Mouse (Mus musculus) liver, embryonic 13.5 days (tissue): ENCODE measurements around the gene Samd11. TPM values are rescaled to one million over a fixed set of nuclear protein-coding genes. Genes with fewer than 3 reads are reported as not detected.

Experiments used
- ATAC-seq: fragments of 200-750 bp; cut with Nextera tagmentation; 2 replicates; pipeline ENCODE4 v1.8.0; 2017; ENCODE audit warnings: low read depth, mild to moderate bottlenecking, moderate number of reproducible peaks, moderate library complexity
- DNase-seq: peaks from one replicate; pipeline ENCODE4 v3.0.0; 2022
- H3K27ac ChIP-seq: fragments of 300-500 bp; sonication (generic); 2 replicates; pipeline ENCODE4 v1.5.1; 2015; ENCODE audit warnings: moderate library complexity, mild to moderate bottlenecking, inconsistent platforms
- H3K27me3 ChIP-seq: fragments of 300-500 bp; sonication (generic); 2 replicates; pipeline ENCODE4 v1.6.1; 2015; ENCODE audit warnings: mild to moderate bottlenecking, inconsistent platforms
- H3K36me3 ChIP-seq: fragments of 300-500 bp; sonication (generic); 2 replicates; pipeline ENCODE4 v1.6.1; 2015; ENCODE audit warnings: mild to moderate bottlenecking, inconsistent platforms
- H3K4me1 ChIP-seq: fragments of 300-500 bp; sonication (generic); replicated peaks from 2 replicates; pipeline ENCODE4 v1.6.1; 2015; ENCODE audit warnings: inconsistent platforms
- H3K4me2 ChIP-seq: fragments of 300-500 bp; sonication (generic); 2 replicates; pipeline ENCODE4 v1.6.1; 2015; ENCODE audit warnings: inconsistent platforms, mild to moderate bottlenecking, moderate library complexity
- H3K4me3 ChIP-seq: fragments of 300-500 bp; sonication (generic); replicated peaks from 2 replicates; pipeline ENCODE4 v1.5.1; 2015; ENCODE audit warnings: mild to moderate bottlenecking, inconsistent platforms
- H3K9ac ChIP-seq: fragments of 300-500 bp; sonication (generic); 2 replicates; pipeline ENCODE4 v1.6.1; 2015; ENCODE audit warnings: mild to moderate bottlenecking, inconsistent platforms
- H3K9me3 ChIP-seq: fragments of 300-500 bp; sonication (generic); replicated peaks from 2 replicates; pipeline ENCODE4 v1.6.1; 2016; ENCODE audit warnings: inconsistent platforms
- WGBS: fragments of 180-500 bp; shearing (Covaris S2); methylation state at CpG from one replicate; pipeline ENCODE4 v1.1.7; 2015; ENCODE audit not compliant: insufficient replicate concordance; 5-methylcytosine and 5-hydroxymethylcytosine counted together
- polyA plus RNA-seq: library from polyadenylated mRNA; unstranded; fragments of >200 nt; fragmentation: Nextera tagmentation; extraction: Ambion mirVana; gene quantifications from 2 replicates; pipeline ENCODE4 v1.2.1, GENCODE M21; 2015

Gene Samd11
- 25.7 and 27.9 TPM in 2 replicates for polyA plus RNA-seq

- peak within 1 kb of the TSS; percentile 97 for H3K27ac ChIP-seq
Measured at GRCm38 (mm10) chr4:156255078-156255839, at the start of gene Samd11. Gene Samd11 (minus strand): TSS chr4:156255657.

DNA sequence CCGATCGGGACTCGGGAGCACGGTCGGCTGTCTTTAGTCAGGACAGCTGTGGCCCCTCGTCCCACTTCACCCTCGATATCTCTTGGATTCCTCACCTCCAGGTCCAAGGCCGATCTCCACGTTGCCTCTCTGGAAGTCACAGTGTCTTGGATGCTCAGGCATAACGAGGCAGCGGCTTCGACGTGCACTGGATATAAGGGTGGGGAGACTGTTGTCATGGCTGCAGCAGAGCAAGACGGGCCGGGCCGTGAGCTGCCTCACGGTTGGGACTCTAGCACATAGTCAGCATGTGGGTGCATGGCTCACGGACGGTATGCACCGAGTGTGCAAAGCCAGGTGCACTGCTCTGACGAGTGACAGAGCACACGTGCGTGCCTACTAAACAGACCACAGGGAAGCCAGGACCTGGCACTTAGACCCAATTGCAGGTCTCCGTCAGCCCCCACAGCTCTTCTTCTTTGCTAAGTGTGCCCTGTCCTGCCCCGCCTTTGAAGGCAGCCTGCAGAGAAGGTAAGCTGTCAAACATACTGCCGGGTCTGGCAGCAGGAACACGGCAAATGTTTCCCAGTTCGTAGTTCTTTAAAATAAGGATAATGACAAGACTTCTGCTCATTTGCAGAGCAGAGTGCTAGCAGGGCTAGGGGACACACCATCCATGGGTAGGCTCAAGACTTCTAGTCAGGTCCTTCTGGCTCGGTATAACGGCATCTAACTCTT is 938 bp downstream of the Samd11 start:
- Histone ChIP-seq H3K4me1 (peaks cover 53% of the 10 kb centered on the region), H3K4me3 (peak overlapping the region; percentile 64), H3K4me2 (peak overlapping the region; percentile 88), H3K27ac (peak overlapping the region; percentile 97), H3K36me3 (peaks cover 25% of the 10 kb centered on the region), H3K9me3 (no peaks in the 10 kb centered on the region), H3K27me3 (peaks cover 16% of the 10 kb centered on the region), H3K9ac (peak overlapping the region; percentile 90)
- 2% methylated on average over 28 of the region's 30 CpGs for whole genome bisulfite sequencing
- peak; percentile 61 for DNase-seq
- peak; percentile 58 for ATAC-seq

More at GRCm38 (mm10) chr4:156255078-156255839, at the start of gene Samd11:
- H3K4me1 ChIP-seq: peaks cover 45% of the 10 kb centered on the region
- peak within 1 kb of the TSS; percentile 64 for H3K4me3 ChIP-seq
- peaks cover 18% of the 10 kb centered on the region for H3K36me3 ChIP-seq
- H3K4me2 ChIP-seq: peak within 1 kb of the TSS; percentile 88
- ATAC-seq (peak; percentile 32), DNase-seq (peak; percentile 39)
- H3K27me3 ChIP-seq: peaks cover 16% of the 10 kb centered on the region
- H3K9me3 ChIP-seq: no peaks in the 10 kb centered on the region
- H3K9ac ChIP-seq: peak within 1 kb of the TSS; percentile 90
- 6% methylated on average over 26 of the region's 26 CpGs for WGBS

DNA sequence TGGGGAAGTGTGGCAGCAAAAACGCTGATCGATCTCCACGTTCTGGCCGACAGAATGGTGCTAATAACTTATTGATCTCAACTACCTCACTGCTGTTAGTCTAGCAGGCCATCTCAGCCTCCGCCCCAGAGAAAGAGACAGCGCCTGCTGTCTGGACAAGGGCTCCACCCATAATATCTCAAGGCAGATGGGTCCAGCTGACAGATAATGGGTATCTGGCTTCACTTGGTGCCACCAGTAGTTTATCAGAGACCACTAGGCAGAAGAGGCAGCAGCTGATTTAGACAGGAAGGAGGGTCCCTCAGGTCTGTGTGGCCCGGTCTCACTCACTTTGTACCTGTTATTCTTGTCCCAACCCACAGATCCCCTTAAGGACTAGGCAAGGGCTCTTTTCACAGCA is 2.4 kb downstream of the Samd11 start:
- 5% methylated on average over 7 of the region's 7 CpGs for WGBS
- H3K4me2 ChIP-seq: peak overlapping the region; percentile 71
- ATAC-seq: peak; percentile 88
- H3K9ac ChIP-seq: peak overlapping the region; percentile 79
- H3K36me3 ChIP-seq: peaks cover 40% of the 10 kb centered on the region
- H3K9me3 ChIP-seq: no peaks in the 10 kb centered on the region
- H3K4me3 ChIP-seq: peak overlapping the region; percentile 46
- peak overlapping the region; percentile 98 for H3K27ac ChIP-seq
- H3K27me3 ChIP-seq: peaks cover 16% of the 10 kb centered on the region
- peaks cover 66% of the 10 kb centered on the region for H3K4me1 ChIP-seq
- peak; percentile 87 for DNase-seq

DNA sequence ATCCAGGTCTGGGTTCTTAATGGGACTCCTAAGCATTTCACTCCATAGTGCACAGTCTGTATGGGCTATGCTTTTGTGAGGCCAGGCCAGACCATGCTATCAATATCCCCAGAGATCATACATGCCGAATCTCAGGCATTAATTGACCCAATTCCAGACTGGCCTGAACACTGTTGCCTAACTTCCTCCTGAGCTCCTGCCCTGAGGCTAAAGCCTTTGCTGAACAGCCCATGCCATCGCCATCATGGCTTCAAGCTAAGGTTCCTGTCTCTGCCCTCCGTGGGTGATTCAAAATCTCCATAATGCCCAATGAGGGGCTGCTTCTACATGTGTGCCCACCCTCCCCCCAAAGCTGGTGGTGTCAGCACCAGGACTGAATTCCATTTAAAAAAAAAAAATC is 2.8 kb downstream of the Samd11 start:
- H3K4me2 ChIP-seq: peak overlapping the region; percentile 71
- peak overlapping the region; percentile 98 for H3K27ac ChIP-seq
- 23% methylated on average over 3 of the region's 3 CpGs for WGBS
- DNase-seq (no peak), ATAC-seq (peak; percentile 6)
- no peaks in the 10 kb centered on the region for H3K9me3 ChIP-seq
- peaks cover 16% of the 10 kb centered on the region for H3K27me3 ChIP-seq
- H3K4me1 ChIP-seq: peaks cover 70% of the 10 kb centered on the region
- peak overlapping the region; percentile 46 for H3K4me3 ChIP-seq
- peaks cover 44% of the 10 kb centered on the region for H3K36me3 ChIP-seq
- peak overlapping the region; percentile 79 for H3K9ac ChIP-seq

- Histone ChIP-seq H3K4me3 (peak overlapping the region; percentile 46), H3K27ac (peak overlapping the region; percentile 98), H3K4me2 (peak overlapping the region; percentile 71), H3K9ac (peak overlapping the region; percentile 79), H3K4me1 (peaks cover 75% of the 10 kb centered on the region), H3K36me3 (peaks cover 49% of the 10 kb centered on the region), H3K27me3 (peaks cover 16% of the 10 kb centered on the region), H3K9me3 (no peaks in the 10 kb centered on the region)
- ATAC-seq (peak; percentile 57), DNase-seq (peak; percentile 38)
- WGBS: 15% methylated on average over 6 of the region's 7 CpGs
Measured at GRCm38 (mm10) chr4:156252140-156252539, 3.3 kb downstream of the Samd11 start.

GRCm38 (mm10) chr4:156251081-156251480 is 4.4 kb downstream of the Samd11 start:
- Histone ChIP-seq H3K27ac (peak overlapping the region; percentile 98), H3K36me3 (peaks cover 59% of the 10 kb centered on the region), H3K9me3 (no peaks in the 10 kb centered on the region), H3K27me3 (peaks cover 16% of the 10 kb centered on the region), H3K4me1 (peaks cover 84% of the 10 kb centered on the region), H3K9ac (peak overlapping the region; percentile 79), H3K4me3 (peak overlapping the region; percentile 46), H3K4me2 (peak overlapping the region; percentile 71)
- DNase-seq (no peak), ATAC-seq (no peak)
- 76% methylated on average over 8 of the region's 8 CpGs for WGBS

- WGBS: 61% methylated on average over 11 of the region's 11 CpGs
- Histone ChIP-seq H3K9ac (peak overlapping the region; percentile 79), H3K4me2 (no peak overlapping the region), H3K9me3 (no peaks in the 10 kb centered on the region), H3K4me3 (no peak overlapping the region), H3K27ac (peak overlapping the region; percentile 98), H3K27me3 (peaks cover 3% of the 10 kb centered on the region), H3K4me1 (peaks cover 74% of the 10 kb centered on the region), H3K36me3 (peaks cover 74% of the 10 kb centered on the region)
- DNase-seq (no peak), ATAC-seq (no peak)
Measured at GRCm38 (mm10) chr4:156249567-156249966, 5.9 kb downstream of the Samd11 start.

- peak overlapping the region; percentile 97 for H3K27ac ChIP-seq
- H3K9ac ChIP-seq: peak overlapping the region; percentile 87
- H3K4me3 ChIP-seq: peak overlapping the region; percentile 87
- 16% methylated on average over 58 of the region's 60 CpGs for WGBS
- peaks cover 43% of the 10 kb centered on the region for H3K4me1 ChIP-seq
- DNase-seq (peak; percentile 41), ATAC-seq (no peak)
- no peaks in the 10 kb centered on the region for H3K9me3 ChIP-seq
- peak overlapping the region; percentile 99 for H3K4me2 ChIP-seq
- peaks cover 68% of the 10 kb centered on the region for H3K36me3 ChIP-seq
- H3K27me3 ChIP-seq: no peaks in the 10 kb centered on the region
Measured at GRCm38 (mm10) chr4:156236651-156237447, 18.6 kb downstream of the Samd11 start.

DNA sequence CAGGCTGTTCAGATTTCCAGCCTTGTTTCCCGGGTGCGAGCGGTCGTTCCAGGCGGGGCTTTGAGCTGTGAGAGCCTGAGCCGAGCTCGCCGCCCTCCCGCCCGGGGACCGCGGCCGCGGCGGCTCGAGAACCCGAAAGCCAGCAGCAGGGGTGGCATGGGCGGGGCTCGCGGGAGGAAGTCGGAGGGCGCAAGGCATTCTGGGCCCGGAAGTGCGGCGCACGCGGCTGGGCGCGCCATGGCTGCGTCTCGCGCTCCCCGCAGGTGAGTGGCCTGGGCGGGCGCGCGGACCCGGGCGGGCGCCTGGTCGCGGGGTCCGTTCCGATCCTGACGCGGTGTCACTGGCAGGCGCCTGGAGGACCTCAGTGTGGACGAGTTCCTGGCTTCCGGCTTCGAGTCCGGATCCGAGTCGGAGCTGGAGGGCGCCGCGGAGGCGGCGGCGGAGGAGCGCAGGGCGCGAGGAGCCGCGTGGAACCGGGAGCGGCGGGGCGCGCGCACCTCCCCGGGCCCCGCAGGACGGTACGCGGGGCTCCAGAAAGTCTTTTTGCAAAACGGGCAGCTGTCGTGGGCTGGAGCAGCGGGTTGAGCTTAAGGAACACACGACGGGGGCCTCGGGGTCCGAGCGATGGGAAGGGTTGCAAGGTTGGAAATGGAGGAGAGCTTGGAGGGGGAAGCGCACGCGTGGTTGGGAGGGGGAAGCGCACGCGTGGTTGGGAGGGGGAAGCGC is 19.5 kb downstream of the Samd11 start, which contains the start of gene Noc2l:
TSS of gene Noc2l (plus strand) at position 203 of the 726 bp plus-strand sequence.
- no peaks in the 10 kb centered on the region for H3K9me3 ChIP-seq
- H3K4me3 ChIP-seq: peak within 1 kb of the TSS; percentile 87
- ATAC-seq (peak; percentile 85), DNase-seq (peak; percentile 90)
- peak within 1 kb of the TSS; percentile 87 for H3K9ac ChIP-seq
- no peaks in the 10 kb centered on the region for H3K27me3 ChIP-seq
- peaks cover 68% of the 10 kb centered on the region for H3K36me3 ChIP-seq
- peak within 1 kb of the TSS; percentile 99 for H3K4me2 ChIP-seq
- H3K27ac ChIP-seq: peak within 1 kb of the TSS; percentile 97
- under 1% methylated on average over 90 of the region's 90 CpGs for WGBS
- peaks cover 43% of the 10 kb centered on the region for H3K4me1 ChIP-seq

- H3K9ac ChIP-seq: peak overlapping the region; percentile 87
- under 1% methylated on average over 15 of the region's 15 CpGs for WGBS
- H3K4me1 ChIP-seq: peaks cover 43% of the 10 kb centered on the region
- peaks cover 68% of the 10 kb centered on the region for H3K36me3 ChIP-seq
- H3K4me3 ChIP-seq: peak overlapping the region; percentile 87
- DNase-seq (no peak), ATAC-seq (peak; percentile 49)
- no peaks in the 10 kb centered on the region for H3K27me3 ChIP-seq
- peak overlapping the region; percentile 99 for H3K4me2 ChIP-seq
- peak overlapping the region; percentile 97 for H3K27ac ChIP-seq
- no peaks in the 10 kb centered on the region for H3K9me3 ChIP-seq
Measured at GRCm38 (mm10) chr4:156235360-156235770, 20.1 kb downstream of the Samd11 start.
